Mouse (Mus musculus): ENCODE results near the gene AF366264. TPM values are rescaled to one million over a fixed set of nuclear protein-coding genes. Genes with fewer than 3 reads are reported as not detected.

The AF366264 gene
- polyA plus RNA-seq, 1 experiment from 2014 or later = not detected

- H3K36me3 ChIP-seq (ENCODE audit: control insufficient read depth, insufficient read depth, low read length) = peaks cover 20% of the 10 kb centered on the region
- peak within 1 kb of the TSS; percentile 97 for H3K27ac ChIP-seq (ENCODE audit: low read depth, low read length)
- H3K9me3 ChIP-seq (replicated peaks; ENCODE audit: control insufficient read depth, low read length) = no peaks in the 10 kb centered on the region
- peak; percentile 92 for ATAC-seq (replicated peaks; ENCODE audit: insufficient number of reproducible peaks, low FRiP score, low TSS enrichment)
- peak within 1 kb of the TSS; percentile 77 for H3K4me3 ChIP-seq (ENCODE audit: low read depth, low read length)
- H3K27me3 ChIP-seq (ENCODE audit: control insufficient read depth, insufficient read depth, low read length) = no peaks in the 10 kb centered on the region
- H3K4me1 ChIP-seq (ENCODE audit: control insufficient read depth, insufficient read depth, low read length) = peaks cover 12% of the 10 kb centered on the region
- peak within 1 kb of the TSS; percentile 98 for H3K9ac ChIP-seq (ENCODE audit: low read depth, low read length)
- under 1% methylated on average over 47 of the region's 47 CpGs for WGBS (ENCODE audit: insufficient replicate concordance)
- peak within 1 kb of the TSS; percentile 73 for H3K4me2 ChIP-seq
Observed at GRCm38 (mm10) chr8:13785250-13785763, 52.9 kb downstream of the AF366264 start, which contains the start of gene Upf3a. Upf3a (plus strand) TSS chr8:13785615.

Other genes with a start within 250 kb of the AF366264 start
- 26.3 and 36.3 TPM in 2 replicates for gene Rasa3, start 160.8 kb downstream of the AF366264 start, polyA plus RNA-seq (2014; fragmentation: Nextera tagmentation; extraction: Ambion mirVana)
- gene Cfap97d2, start 132.5 kb downstream of the AF366264 start, polyA plus RNA-seq (2014; fragmentation: Nextera tagmentation; extraction: Ambion mirVana) = not detected in 2 replicates
- 154 and 160 TPM in 2 replicates for gene Cdc16, start 80.7 kb downstream of the AF366264 start, polyA plus RNA-seq (2014; fragmentation: Nextera tagmentation; extraction: Ambion mirVana)
- 27.4 and 28.1 TPM in 2 replicates for gene Upf3a, start 52.8 kb downstream of the AF366264 start, polyA plus RNA-seq (2014; fragmentation: Nextera tagmentation; extraction: Ambion mirVana)
- 21.7 and 22.8 TPM in 2 replicates for gene Champ1, start 31.3 kb upstream of the AF366264 start, polyA plus RNA-seq (2014; fragmentation: Nextera tagmentation; extraction: Ambion mirVana)
- gene Coprs, start 51.9 kb upstream of the AF366264 start, polyA plus RNA-seq (2014; fragmentation: Nextera tagmentation; extraction: Ambion mirVana) = 64.3 and 69.8 TPM in 2 replicates